Mouse (Mus musculus) liver, embryonic 16.5 days (tissue): Measurements from ENCODE around the gene Vps35. TPM values are rescaled to one million over a fixed set of nuclear protein-coding genes. Genes with fewer than 3 reads are reported as not detected.

ENCODE experiments used
- ATAC-seq: fragments of 200-750 bp; cut with Nextera tagmentation; 2 replicates; pipeline ENCODE4 v1.8.0; 2017; ENCODE audit warnings: low read depth, mild to moderate bottlenecking, moderate number of reproducible peaks, moderate library complexity
- H3K27ac ChIP-seq: fragments of 300-500 bp; sonication (generic); 2 replicates; pipeline ENCODE4 v1.5.1; 2014; ENCODE audit warnings: mild to moderate bottlenecking, low read length
- H3K27me3 ChIP-seq: fragments of 300-500 bp; sonication (generic); 2 replicates; pipeline ENCODE4 v1.6.1; 2014; ENCODE audit warnings: low read depth, low read length, mixed read lengths; ENCODE audit not compliant: control insufficient read depth, insufficient read depth
- H3K36me3 ChIP-seq: fragments of 300-500 bp; sonication (generic); 2 replicates; pipeline ENCODE4 v1.6.1; 2014; ENCODE audit warnings: mild to moderate bottlenecking; ENCODE audit not compliant: control insufficient read depth, insufficient read depth
- H3K4me1 ChIP-seq: fragments of 300-500 bp; sonication (generic); 2 replicates; pipeline ENCODE4 v1.6.1; 2014; ENCODE audit warnings: low read depth, low read length, mixed read lengths; ENCODE audit not compliant: control insufficient read depth
- H3K4me2 ChIP-seq: fragments of 300-500 bp; sonication (generic); 2 replicates; pipeline ENCODE4 v1.6.1; 2014; ENCODE audit warnings: low read depth, low read length, mixed read lengths
- H3K4me3 ChIP-seq: fragments of 300-500 bp; sonication (generic); 2 replicates; pipeline ENCODE4 v1.5.1; 2014; ENCODE audit warnings: low read depth, mild to moderate bottlenecking, low read length
- H3K9ac ChIP-seq: fragments of 300-500 bp; sonication (generic); 2 replicates; pipeline ENCODE4 v1.6.1; 2014; ENCODE audit warnings: low read depth, low read length
- H3K9me3 ChIP-seq: fragments of 300-500 bp; sonication (generic); replicated peaks from 2 replicates; pipeline ENCODE4 v1.6.1; 2016; ENCODE audit warnings: low read length; ENCODE audit not compliant: control insufficient read depth
- WGBS: fragments of 180-500 bp; shearing (Covaris S2); extraction: QIAGEN DNeasy Blood & Tissue Kit; methylation state at CpG from one replicate; pipeline ENCODE4 v1.1.7; 2014; ENCODE audit not compliant: insufficient replicate concordance; 5-methylcytosine and 5-hydroxymethylcytosine counted together
- polyA plus RNA-seq: library from polyadenylated mRNA; unstranded; fragments of >200 nt; fragmentation: Nextera tagmentation; extraction: Ambion mirVana; gene quantifications from 2 replicates; pipeline ENCODE4 v1.2.1, GENCODE M21; 2015

Vps35 gene
- polyA plus RNA-seq, 1 experiment from 2014 or later, result 88.1 TPM

GRCm38 (mm10) chr8:85318534-85318933 is 18.9 kb upstream of the Vps35 start:
- peak overlapping the region; percentile 96 for H3K27ac ChIP-seq
- 25% methylated on average over 4 of the region's 4 CpGs for WGBS
- H3K36me3 ChIP-seq, result no peaks in the 10 kb centered on the region
- peak overlapping the region; percentile 59 for H3K4me2 ChIP-seq
- H3K27me3 ChIP-seq, result no peaks in the 10 kb centered on the region
- H3K9me3 ChIP-seq, result no peaks in the 10 kb centered on the region
- peak overlapping the region; percentile 35 for H3K4me3 ChIP-seq
- ATAC-seq, result peak; percentile 100
- H3K9ac ChIP-seq, result peak overlapping the region; percentile 54
- peaks cover 18% of the 10 kb centered on the region for H3K4me1 ChIP-seq

- Histone ChIP-seq H3K9me3 (no peaks in the 10 kb centered on the region), H3K4me2 (no peak overlapping the region), H3K27me3 (no peaks in the 10 kb centered on the region), H3K9ac (no peak overlapping the region), H3K27ac (no peak overlapping the region), H3K36me3 (peaks cover 11% of the 10 kb centered on the region), H3K4me1 (peaks cover 3% of the 10 kb centered on the region), H3K4me3 (no peak overlapping the region)
- no peak for ATAC-seq
- 33% methylated on average over 3 of the region's 3 CpGs for WGBS
Measured at GRCm38 (mm10) chr8:85313036-85313435, 13.4 kb upstream of the Vps35 start.

- Histone ChIP-seq H3K4me1 (no peaks in the 10 kb centered on the region), H3K4me3 (no peak overlapping the region), H3K27ac (no peak overlapping the region), H3K27me3 (no peaks in the 10 kb centered on the region), H3K4me2 (no peak overlapping the region), H3K36me3 (peaks cover 20% of the 10 kb centered on the region), H3K9ac (no peak overlapping the region), H3K9me3 (no peaks in the 10 kb centered on the region)
- peak; percentile 64; the same call in 1 of the 2 replicates for ATAC-seq
Measured at GRCm38 (mm10) chr8:85311743-85312142, 12.1 kb upstream of the Vps35 start.

- Histone ChIP-seq H3K4me1 (no peaks in the 10 kb centered on the region), H3K4me3 (no peak overlapping the region), H3K36me3 (peaks cover 47% of the 10 kb centered on the region), H3K4me2 (no peak overlapping the region), H3K27ac (no peak overlapping the region), H3K9ac (no peak overlapping the region), H3K27me3 (no peaks in the 10 kb centered on the region), H3K9me3 (no peaks in the 10 kb centered on the region)
- WGBS, result 85% methylated on average over 2 of the region's 2 CpGs
- ATAC-seq, result no peak
Measured at GRCm38 (mm10) chr8:85308564-85308963, 9.0 kb upstream of the Vps35 start.

- peaks cover 53% of the 10 kb centered on the region for H3K36me3 ChIP-seq
- H3K9me3 ChIP-seq, result no peaks in the 10 kb centered on the region
- WGBS, result 78% methylated on average over 5 of the region's 5 CpGs
- H3K9ac ChIP-seq, result no peak overlapping the region
- no peaks in the 10 kb centered on the region for H3K27me3 ChIP-seq
- no peak overlapping the region for H3K4me2 ChIP-seq
- no peak for ATAC-seq
- peaks cover 16% of the 10 kb centered on the region for H3K4me1 ChIP-seq
- no peak overlapping the region for H3K4me3 ChIP-seq
- no peak overlapping the region for H3K27ac ChIP-seq
Measured at GRCm38 (mm10) chr8:85303531-85303930, 3.9 kb upstream of the Vps35 start.

GRCm38 (mm10) chr8:85302931-85303330 is 3.3 kb upstream of the Vps35 start:
- H3K27me3 ChIP-seq, result no peaks in the 10 kb centered on the region
- H3K4me2 ChIP-seq, result no peak overlapping the region
- H3K9ac ChIP-seq, result no peak overlapping the region
- no peak overlapping the region for H3K4me3 ChIP-seq
- H3K36me3 ChIP-seq, result peaks cover 47% of the 10 kb centered on the region
- 66% methylated on average over 3 of the region's 3 CpGs for WGBS
- H3K27ac ChIP-seq, result no peak overlapping the region
- H3K4me1 ChIP-seq, result peaks cover 16% of the 10 kb centered on the region
- H3K9me3 ChIP-seq, result no peaks in the 10 kb centered on the region
- no peak for ATAC-seq

GRCm38 (mm10) chr8:85301941-85302340 is 2.3 kb upstream of the Vps35 start:
- H3K27me3 ChIP-seq, result no peaks in the 10 kb centered on the region
- no peak overlapping the region for H3K9ac ChIP-seq
- 63% methylated on average over 1 of the region's 1 CpGs for WGBS
- H3K9me3 ChIP-seq, result no peaks in the 10 kb centered on the region
- peaks cover 39% of the 10 kb centered on the region for H3K36me3 ChIP-seq
- peak overlapping the region; percentile 25 for H3K4me2 ChIP-seq
- H3K27ac ChIP-seq, result no peak overlapping the region
- no peak overlapping the region for H3K4me3 ChIP-seq
- H3K4me1 ChIP-seq, result peaks cover 21% of the 10 kb centered on the region
- ATAC-seq, result no peak

GRCm38 (mm10) chr8:85298600-85299433 is 785 bp downstream of the Vps35 start:
- under 1% methylated on average over 53 of the region's 53 CpGs for WGBS

GRCm38 (mm10) chr8:85286846-85287245 is 12.8 kb downstream of the Vps35 start:
- Histone ChIP-seq H3K27me3 (no peaks in the 10 kb centered on the region), H3K27ac (no peak overlapping the region), H3K4me3 (no peak overlapping the region), H3K36me3 (peaks cover 48% of the 10 kb centered on the region), H3K9ac (no peak overlapping the region), H3K9me3 (no peaks in the 10 kb centered on the region), H3K4me1 (no peaks in the 10 kb centered on the region; the same call in 1 of the 2 replicates), H3K4me2 (no peak overlapping the region)
- 31% methylated on average over 1 of the region's 1 CpGs for WGBS
- ATAC-seq, result 0 out of 2 replicates have a peak, but pooled peaks have one; percentile 32

More at GRCm38 (mm10) chr8:85298600-85299433, 785 bp downstream of the Vps35 start:
- Histone ChIP-seq H3K36me3 (peaks cover 18% of the 10 kb centered on the region), H3K27me3 (no peaks in the 10 kb centered on the region), H3K9ac (peak overlapping the region; percentile 96), H3K4me2 (peak overlapping the region; percentile 86), H3K27ac (peak overlapping the region; percentile 95), H3K4me3 (peak overlapping the region; percentile 100), H3K4me1 (peaks cover 21% of the 10 kb centered on the region), H3K9me3 (no peaks in the 10 kb centered on the region)
- peak; percentile 19 for ATAC-seq
